Mouse (Mus musculus): ENCODE measurements at regions not wholly inside any gene's neighbourhood (a gene's known extent, or its start where the extent isn't known, plus 50 kb on each side); places are given as distances from the start of the nearest gene placed in this dataset.
A peak's percentile ranks its signal among the peaks of the same experiment; 100 is the strongest.
"Not testable (repeated sequence)": the region's sequence is repeated elsewhere in the genome, so short reads cannot be mapped to it uniquely, and the experiment has no call there.

DNA sequence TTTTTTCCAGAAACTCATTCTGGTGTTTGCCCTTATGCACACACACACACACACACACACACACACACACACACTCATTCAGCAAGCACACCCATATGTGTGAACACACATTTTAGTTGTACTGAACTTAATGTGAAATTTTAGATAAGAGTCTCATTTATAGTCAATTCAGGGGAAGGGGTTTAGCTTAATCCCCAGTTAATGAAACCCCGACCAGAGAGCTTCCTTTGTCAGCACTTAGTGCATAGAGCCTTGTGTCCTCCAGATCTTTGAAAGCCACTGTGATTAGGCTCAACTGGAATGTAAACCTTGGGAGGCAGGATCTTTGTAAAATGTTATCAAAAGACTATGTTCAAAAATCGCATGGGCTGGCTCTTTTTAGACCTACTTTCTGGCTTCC, 53.4 kb downstream of the Rps12 start:
- no peak overlapping the region for H3K9ac ChIP-seq (ENCODE audit: low read depth, poor library complexity, severe bottlenecking)
- no peaks in the 10 kb centered on the region for H3K36me3 ChIP-seq (ENCODE audit: control insufficient read depth, insufficient read depth, low read length, poor library complexity, severe bottlenecking)
- H3K27ac ChIP-seq (ENCODE audit: insufficient read depth, low read length) = no peak overlapping the region
- no peak overlapping the region for H3K4me3 ChIP-seq (ENCODE audit: low read depth, low read length)
- no peaks in the 10 kb centered on the region for H3K4me1 ChIP-seq (ENCODE audit: control insufficient read depth, insufficient read depth, low read length)
- H3K9me3 ChIP-seq (replicated peaks; ENCODE audit: control insufficient read depth, insufficient read depth, low read length, poor library complexity, severe bottlenecking) = no peaks in the 10 kb centered on the region
- no peaks in the 10 kb centered on the region for H3K27me3 ChIP-seq (ENCODE audit: control insufficient read depth, insufficient read depth, low read length, poor library complexity, severe bottlenecking)
- TF ChIP-seq CTCF (IDR thresholded peaks at IDR 0.05; ENCODE audit: low read depth, low read length) (no peak), EP300 (IDR thresholded peaks at IDR 0.05; ENCODE audit: insufficient read depth, low read depth, low read length) (no peak), POLR2A (IDR thresholded peaks at IDR 0.05; ENCODE audit: insufficient read depth, low read length) (no peak)

DNA sequence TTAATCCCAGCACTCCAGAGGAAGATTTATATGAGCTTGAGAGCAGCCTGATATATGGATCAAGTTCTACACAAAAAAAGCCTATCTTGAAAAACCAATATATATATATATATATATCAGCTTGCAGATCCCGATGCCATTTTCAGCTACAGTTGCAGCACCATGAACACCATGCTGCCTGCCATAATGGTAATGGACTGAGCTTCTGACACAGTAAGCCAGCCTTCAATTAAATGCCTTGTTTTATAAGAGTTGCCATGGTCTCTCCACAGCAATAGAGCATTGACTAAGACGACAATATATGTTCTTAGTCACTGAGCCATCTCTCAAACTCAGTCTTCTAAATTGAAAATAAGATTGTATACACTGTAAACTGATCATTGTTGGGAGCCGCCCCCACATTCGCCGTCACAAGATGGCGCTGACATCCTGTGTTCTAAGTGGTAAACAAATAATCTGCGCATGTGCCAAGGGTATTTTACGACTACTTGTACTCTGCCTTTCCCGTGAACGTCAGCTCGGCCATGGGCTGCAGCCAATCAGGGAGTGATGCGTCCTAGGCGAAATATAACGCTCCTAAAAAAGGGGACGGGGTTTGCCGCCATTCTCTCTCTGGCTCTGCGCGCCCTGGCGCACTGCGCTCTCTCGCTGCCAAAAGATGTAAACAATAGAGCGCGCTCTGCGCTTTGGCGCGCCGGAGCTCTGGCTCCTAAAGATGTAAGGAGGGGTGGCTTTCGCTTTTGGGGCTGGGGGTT, 60.9 kb downstream of the Rps12 start:
- H3K9me3 ChIP-seq (replicated peaks; ENCODE audit: control insufficient read depth, insufficient read depth, low read length, poor library complexity, severe bottlenecking) = not testable (repeated sequence)

DNA sequence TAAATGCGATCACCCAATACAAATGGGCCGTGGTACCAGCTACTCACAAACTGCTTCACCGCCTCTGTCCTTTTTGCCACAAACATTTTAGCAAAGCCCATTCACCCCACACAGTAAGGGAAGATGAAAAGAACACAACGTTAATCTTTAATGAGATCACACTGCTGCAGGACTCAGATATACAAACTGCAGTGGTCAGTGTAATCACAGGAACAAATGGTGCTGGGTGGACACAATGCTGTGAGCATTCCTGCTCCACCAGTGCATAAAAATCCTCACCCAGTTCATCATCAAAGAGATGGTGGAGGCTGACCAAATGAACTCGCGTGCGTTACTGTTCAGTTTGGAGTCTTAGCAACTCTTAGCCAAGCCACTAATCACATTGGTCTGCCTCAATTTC, 69.0 kb downstream of the Rps12 start:
- H3K4me3 ChIP-seq (ENCODE audit: low read depth, low read length) = no peak overlapping the region
- no peaks in the 10 kb centered on the region for H3K36me3 ChIP-seq (ENCODE audit: control insufficient read depth, insufficient read depth, low read length, poor library complexity, severe bottlenecking)
- no peak overlapping the region for H3K9ac ChIP-seq (ENCODE audit: low read depth, poor library complexity, severe bottlenecking)
- no peaks in the 10 kb centered on the region for H3K27me3 ChIP-seq (ENCODE audit: control insufficient read depth, insufficient read depth, low read length, poor library complexity, severe bottlenecking)
- H3K9me3 ChIP-seq (replicated peaks; ENCODE audit: control insufficient read depth, insufficient read depth, low read length, poor library complexity, severe bottlenecking) = no peaks in the 10 kb centered on the region
- no peak for TF ChIP-seq EP300 (IDR thresholded peaks at IDR 0.05; ENCODE audit: insufficient read depth, low read depth, low read length)
- no peak for TF ChIP-seq CTCF (IDR thresholded peaks at IDR 0.05; ENCODE audit: low read depth, low read length)
- no peak for TF ChIP-seq POLR2A (IDR thresholded peaks at IDR 0.05; ENCODE audit: insufficient read depth, low read length)
- no peak overlapping the region for H3K27ac ChIP-seq (ENCODE audit: insufficient read depth, low read length)
- H3K4me1 ChIP-seq (ENCODE audit: control insufficient read depth, insufficient read depth, low read length) = no peaks in the 10 kb centered on the region

More for the DNA sequence above, 60.9 kb downstream of the Rps12 start:
- H3K27ac ChIP-seq (ENCODE audit: insufficient read depth, low read length); H3K9ac ChIP-seq (ENCODE audit: low read depth, poor library complexity, severe bottlenecking); H3K4me1 ChIP-seq (ENCODE audit: control insufficient read depth, insufficient read depth, low read length); H3K27me3 ChIP-seq (ENCODE audit: control insufficient read depth, insufficient read depth, low read length, poor library complexity, severe bottlenecking); H3K4me3 ChIP-seq (ENCODE audit: low read depth, low read length); H3K36me3 ChIP-seq (ENCODE audit: control insufficient read depth, insufficient read depth, low read length, poor library complexity, severe bottlenecking): not testable (repeated sequence)

DNA sequence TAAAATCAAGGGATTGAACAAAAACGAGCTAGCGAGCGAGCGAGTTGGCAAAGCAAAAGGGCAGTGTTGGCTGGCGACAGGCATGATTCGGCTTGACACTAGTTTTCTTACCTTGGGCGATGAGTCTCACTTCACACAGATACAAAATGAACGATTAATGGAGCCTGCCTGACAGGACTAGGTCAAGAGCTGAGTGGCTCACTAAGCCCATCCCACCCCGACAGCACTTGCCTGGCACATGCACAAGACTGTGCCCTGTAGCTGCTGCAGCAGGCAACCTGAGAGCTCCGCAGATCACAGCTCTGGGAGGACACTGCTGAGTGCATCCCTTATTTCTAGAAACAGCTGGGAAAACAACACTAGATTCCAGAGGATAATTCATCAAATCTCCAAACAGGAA, 71.6 kb downstream of the Rps12 start:
- H3K36me3 ChIP-seq (ENCODE audit: control insufficient read depth, insufficient read depth, low read length, poor library complexity, severe bottlenecking) = no peaks in the 10 kb centered on the region
- H3K9me3 ChIP-seq (replicated peaks; ENCODE audit: control insufficient read depth, insufficient read depth, low read length, poor library complexity, severe bottlenecking) = no peaks in the 10 kb centered on the region
- H3K4me3 ChIP-seq (ENCODE audit: low read depth, low read length) = no peak overlapping the region
- no peaks in the 10 kb centered on the region for H3K4me1 ChIP-seq (ENCODE audit: control insufficient read depth, insufficient read depth, low read length)
- no peaks in the 10 kb centered on the region for H3K27me3 ChIP-seq (ENCODE audit: control insufficient read depth, insufficient read depth, low read length, poor library complexity, severe bottlenecking)
- no peak overlapping the region for H3K27ac ChIP-seq (ENCODE audit: insufficient read depth, low read length)
- no peak overlapping the region for H3K9ac ChIP-seq (ENCODE audit: low read depth, poor library complexity, severe bottlenecking)
- TF ChIP-seq CTCF (IDR thresholded peaks at IDR 0.05; ENCODE audit: low read depth, low read length) = no peak
- no peak for TF ChIP-seq EP300 (IDR thresholded peaks at IDR 0.05; ENCODE audit: insufficient read depth, low read depth, low read length)
- TF ChIP-seq POLR2A (IDR thresholded peaks at IDR 0.05; ENCODE audit: insufficient read depth, low read length) = no peak

DNA sequence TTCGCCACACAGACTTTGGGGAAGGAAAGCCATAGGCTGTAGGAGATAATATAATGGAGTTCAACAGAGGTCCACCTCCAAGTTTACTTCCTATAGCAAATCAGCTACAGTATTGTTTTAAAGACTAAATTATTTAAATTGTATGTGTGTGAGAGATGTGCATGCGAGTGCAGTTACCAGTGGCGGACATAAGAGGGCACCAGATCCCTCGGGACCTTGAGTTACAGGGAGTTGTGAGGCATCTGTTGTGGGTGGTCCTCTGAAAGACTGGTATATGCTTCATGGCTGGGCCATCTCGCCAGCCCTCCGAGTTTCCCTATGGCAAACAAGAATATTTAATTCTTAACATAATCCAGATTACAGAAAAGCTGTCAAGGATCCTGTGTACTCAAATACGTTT, 72.0 kb downstream of the Rps12 start:
- H3K4me3 ChIP-seq (ENCODE audit: low read depth, low read length) = no peak overlapping the region
- H3K9ac ChIP-seq (ENCODE audit: low read depth, poor library complexity, severe bottlenecking) = no peak overlapping the region
- no peak overlapping the region for H3K27ac ChIP-seq (ENCODE audit: insufficient read depth, low read length)
- no peaks in the 10 kb centered on the region for H3K27me3 ChIP-seq (ENCODE audit: control insufficient read depth, insufficient read depth, low read length, poor library complexity, severe bottlenecking)
- no peaks in the 10 kb centered on the region for H3K4me1 ChIP-seq (ENCODE audit: control insufficient read depth, insufficient read depth, low read length)
- TF ChIP-seq POLR2A (IDR thresholded peaks at IDR 0.05; ENCODE audit: insufficient read depth, low read length) (no peak), CTCF (IDR thresholded peaks at IDR 0.05; ENCODE audit: low read depth, low read length) (peak; percentile 67), EP300 (IDR thresholded peaks at IDR 0.05; ENCODE audit: insufficient read depth, low read depth, low read length) (no peak)
- H3K9me3 ChIP-seq (replicated peaks; ENCODE audit: control insufficient read depth, insufficient read depth, low read length, poor library complexity, severe bottlenecking) = no peaks in the 10 kb centered on the region
- H3K36me3 ChIP-seq (ENCODE audit: control insufficient read depth, insufficient read depth, low read length, poor library complexity, severe bottlenecking) = no peaks in the 10 kb centered on the region

DNA sequence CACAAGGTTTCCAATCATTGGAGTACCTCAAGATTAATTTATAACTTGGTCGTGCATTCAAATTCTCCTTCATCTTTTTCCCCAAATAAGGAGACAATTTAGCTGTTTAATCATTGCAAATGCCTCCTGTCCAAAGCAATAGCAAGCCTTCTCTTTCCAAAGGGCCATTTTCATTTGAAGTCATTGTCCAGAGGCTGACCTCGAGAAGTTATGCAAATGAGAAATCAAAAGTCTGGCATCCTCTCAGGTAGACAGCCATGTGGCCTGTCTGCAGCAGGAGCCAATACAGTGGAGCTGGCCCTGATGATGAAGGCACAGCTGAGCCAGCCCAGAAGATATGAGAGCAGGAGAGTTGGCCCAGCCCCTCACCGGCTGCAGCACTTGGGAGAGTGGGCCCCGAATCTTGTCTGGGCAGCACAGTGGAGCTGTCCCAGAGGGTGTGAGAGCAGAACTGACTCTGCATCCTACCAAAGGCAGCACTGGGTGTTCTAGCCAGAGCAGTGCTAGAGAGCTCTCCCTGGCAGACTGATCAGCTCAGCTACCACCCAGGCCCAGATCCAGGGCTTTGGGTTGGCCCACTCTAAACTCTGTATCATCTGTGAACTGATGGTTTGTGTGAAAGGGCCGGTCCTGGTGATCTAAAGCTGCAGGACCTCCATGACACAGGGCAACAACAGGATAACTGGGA, 74.2 kb downstream of the Rps12 start:
- Histone ChIP-seq H3K9ac (ENCODE audit: low read depth, poor library complexity, severe bottlenecking) (no peak overlapping the region), H3K36me3 (ENCODE audit: control insufficient read depth, insufficient read depth, low read length, poor library complexity, severe bottlenecking) (no peaks in the 10 kb centered on the region), H3K4me1 (ENCODE audit: control insufficient read depth, insufficient read depth, low read length) (no peaks in the 10 kb centered on the region), H3K9me3 (replicated peaks; ENCODE audit: control insufficient read depth, insufficient read depth, low read length, poor library complexity, severe bottlenecking) (no peaks in the 10 kb centered on the region), H3K27ac (ENCODE audit: insufficient read depth, low read length) (no peak overlapping the region), H3K27me3 (ENCODE audit: control insufficient read depth, insufficient read depth, low read length, poor library complexity, severe bottlenecking) (no peaks in the 10 kb centered on the region), H3K4me3 (ENCODE audit: low read depth, low read length) (no peak overlapping the region)
- no peak for TF ChIP-seq POLR2A (IDR thresholded peaks at IDR 0.05; ENCODE audit: insufficient read depth, low read length)

Measured in ES-Bruce4 (cell line).